Mouse (Mus musculus): ENCODE data around the gene Trabd2b. TPM values are rescaled to one million over a fixed set of nuclear protein-coding genes. Genes with fewer than 3 reads are reported as not detected.

The Trabd2b gene
- total and polyA plus RNA-seq, 2 experiments from 2014 or later: 4.5 to 10.5 TPM

DNA sequence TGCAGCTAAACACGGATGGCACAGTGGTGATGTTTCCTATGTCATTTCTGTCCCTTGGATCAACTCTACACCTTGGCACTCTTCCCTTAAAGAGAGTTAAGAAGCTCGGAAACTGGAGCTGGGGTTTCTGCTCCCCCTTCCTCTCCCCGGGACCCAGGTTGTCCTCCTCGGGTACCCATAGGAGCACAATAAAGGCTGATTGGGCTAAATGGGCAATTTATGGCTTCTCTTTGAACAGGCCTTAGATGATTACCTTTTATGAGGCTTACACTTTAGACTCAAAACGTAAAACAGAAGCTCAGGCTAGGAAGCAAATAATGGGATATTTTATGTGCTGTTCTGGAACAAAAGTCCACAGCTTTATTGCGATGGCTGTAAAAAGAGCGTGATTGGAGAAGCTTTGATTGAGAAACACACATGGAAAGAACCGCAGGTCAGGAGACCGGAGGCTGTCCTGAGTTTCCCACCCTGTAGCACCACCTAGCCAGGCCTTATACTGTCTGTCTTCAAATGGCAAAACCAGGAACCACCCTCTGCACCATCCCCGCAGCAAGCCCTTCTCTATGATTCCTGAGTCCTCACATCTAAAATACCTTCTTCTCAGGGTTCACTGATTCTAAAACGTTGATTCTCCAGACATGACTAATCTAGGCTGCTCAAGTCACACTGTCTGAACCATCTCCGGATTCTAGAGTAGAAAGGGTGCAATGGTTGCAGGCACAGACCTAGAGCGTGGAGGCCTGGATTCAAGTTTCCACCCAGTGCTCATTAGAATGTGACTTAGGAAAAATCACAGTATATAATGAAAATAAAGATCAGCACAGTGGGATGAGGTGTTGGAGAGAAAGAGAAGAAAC is 240.5 kb downstream of the Trabd2b start:
- no peak for TF ChIP-seq CTCF (IDR thresholded peaks at IDR 0.05; ENCODE audit: low read depth)
- TF ChIP-seq EP300 (IDR thresholded peaks at IDR 0.05; ENCODE audit: low read depth): no peak

GRCm38 (mm10) chr4:114647689-114648088 is 241.2 kb downstream of the Trabd2b start:
- Histone ChIP-seq H3K36me3 (replicated peaks; ENCODE audit: control insufficient read depth, insufficient read depth, low read length) (no peaks in the 10 kb centered on the region), H3K4me2 (ENCODE audit: low read depth, low read length) (no peak overlapping the region), H3K9ac (replicated peaks; ENCODE audit: low read depth, low read length) (no peak overlapping the region), H3K4me1 (ENCODE audit: control insufficient read depth, insufficient read depth) (no peaks in the 10 kb centered on the region), H3K27ac (ENCODE audit: low read depth) (no peak overlapping the region), H3K9me3 (replicated peaks; ENCODE audit: control insufficient read depth, low read length) (no peaks in the 10 kb centered on the region), H3K27me3 (ENCODE audit: control insufficient read depth, insufficient read depth, low read length) (peaks cover 39% of the 10 kb centered on the region), H3K4me3 (ENCODE audit: low read depth, low read length) (no peak overlapping the region)
- TF ChIP-seq EP300 (IDR thresholded peaks at IDR 0.05; ENCODE audit: low read depth) (no peak), CTCF (IDR thresholded peaks at IDR 0.05; ENCODE audit: low read depth) (peak; percentile 88)
- DNase-seq (ENCODE audit: low spot score): no peak
- WGBS: 7% methylated on average over 4 of the region's 4 CpGs
- no peak; the same call in 1 of the 2 replicates for ATAC-seq (ENCODE audit: insufficient read depth, low read depth)

More for the DNA sequence above, 240.5 kb downstream of the Trabd2b start:
- H3K27me3 ChIP-seq (ENCODE audit: control insufficient read depth, insufficient read depth, low read length): peaks cover 46% of the 10 kb centered on the region
- H3K9me3 ChIP-seq (replicated peaks; ENCODE audit: control insufficient read depth, low read length): no peaks in the 10 kb centered on the region
- 65% methylated on average over 13 of the region's 13 CpGs for WGBS
- no peaks in the 10 kb centered on the region for H3K36me3 ChIP-seq (replicated peaks; ENCODE audit: control insufficient read depth, insufficient read depth, low read length)
- no peak overlapping the region for H3K27ac ChIP-seq (ENCODE audit: low read depth)
- no peak overlapping the region for H3K4me3 ChIP-seq (ENCODE audit: low read depth, low read length)
- no peaks in the 10 kb centered on the region for H3K4me1 ChIP-seq (ENCODE audit: control insufficient read depth, insufficient read depth)
- DNase-seq (ENCODE audit: low spot score) (no peak), ATAC-seq (ENCODE audit: insufficient read depth, low read depth) (no peak)
- no peak overlapping the region for H3K4me2 ChIP-seq (ENCODE audit: low read depth, low read length)
- no peak overlapping the region for H3K9ac ChIP-seq (replicated peaks; ENCODE audit: low read depth, low read length)

GRCm38 (mm10) chr4:114648532-114649074 is 242.1 kb downstream of the Trabd2b start:
- Histone ChIP-seq H3K9ac (replicated peaks; ENCODE audit: low read depth, low read length) (no peak overlapping the region), H3K4me2 (ENCODE audit: low read depth, low read length) (no peak overlapping the region), H3K4me3 (ENCODE audit: low read depth, low read length) (no peak overlapping the region), H3K27ac (ENCODE audit: low read depth) (no peak overlapping the region), H3K27me3 (ENCODE audit: control insufficient read depth, insufficient read depth, low read length) (peaks cover 39% of the 10 kb centered on the region), H3K36me3 (replicated peaks; ENCODE audit: control insufficient read depth, insufficient read depth, low read length) (no peaks in the 10 kb centered on the region), H3K4me1 (ENCODE audit: control insufficient read depth, insufficient read depth) (no peaks in the 10 kb centered on the region), H3K9me3 (replicated peaks; ENCODE audit: control insufficient read depth, low read length) (no peaks in the 10 kb centered on the region)
- WGBS: 34% methylated on average over 28 of the region's 28 CpGs
- DNase-seq (ENCODE audit: low spot score) (no peak), ATAC-seq (ENCODE audit: insufficient read depth, low read depth) (no peak)
- TF ChIP-seq EP300 (IDR thresholded peaks at IDR 0.05; ENCODE audit: low read depth) (no peak), CTCF (IDR thresholded peaks at IDR 0.05; ENCODE audit: low read depth) (no peak)

DNA sequence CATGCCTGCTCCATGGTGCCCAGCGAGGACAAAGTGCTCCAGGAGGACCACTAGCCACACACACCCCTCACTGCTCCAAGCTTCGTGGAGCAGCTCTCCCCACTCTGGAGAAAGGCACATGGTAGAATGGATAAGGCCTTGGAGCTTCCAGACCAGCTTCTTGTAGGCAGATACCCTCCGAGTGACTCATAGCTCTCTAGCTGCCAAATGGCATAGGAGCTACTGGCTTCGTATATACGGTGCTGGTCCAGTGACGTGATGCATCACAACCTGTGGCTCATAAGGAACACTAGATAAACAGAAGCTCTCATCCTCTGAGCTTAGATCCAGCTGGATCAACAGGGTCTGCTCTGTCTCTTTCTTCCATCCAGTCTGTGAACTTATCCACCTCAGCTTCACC is 244.0 kb downstream of the Trabd2b start:
- DNase-seq (ENCODE audit: low spot score): no peak
- Histone ChIP-seq H3K4me2 (ENCODE audit: low read depth, low read length) (no peak overlapping the region), H3K9me3 (replicated peaks; ENCODE audit: control insufficient read depth, low read length) (no peaks in the 10 kb centered on the region), H3K36me3 (replicated peaks; ENCODE audit: control insufficient read depth, insufficient read depth, low read length) (no peaks in the 10 kb centered on the region), H3K27me3 (ENCODE audit: control insufficient read depth, insufficient read depth, low read length) (peaks cover 39% of the 10 kb centered on the region), H3K4me1 (ENCODE audit: control insufficient read depth, insufficient read depth) (no peaks in the 10 kb centered on the region), H3K9ac (replicated peaks; ENCODE audit: low read depth, low read length) (no peak overlapping the region), H3K4me3 (ENCODE audit: low read depth, low read length) (no peak overlapping the region), H3K27ac (ENCODE audit: low read depth) (no peak overlapping the region)
- 67% methylated on average over 6 of the region's 6 CpGs for WGBS
- no peak for ATAC-seq (ENCODE audit: insufficient read depth, low read depth)
- TF ChIP-seq EP300 (IDR thresholded peaks at IDR 0.05; ENCODE audit: low read depth): no peak
- no peak for TF ChIP-seq CTCF (IDR thresholded peaks at IDR 0.05; ENCODE audit: low read depth)

- Histone ChIP-seq H3K4me3 (ENCODE audit: low read depth, low read length) (no peak overlapping the region), H3K9me3 (replicated peaks; ENCODE audit: control insufficient read depth, low read length) (no peaks in the 10 kb centered on the region), H3K27ac (ENCODE audit: low read depth) (no peak overlapping the region), H3K4me1 (ENCODE audit: control insufficient read depth, insufficient read depth) (no peaks in the 10 kb centered on the region), H3K4me2 (ENCODE audit: low read depth, low read length) (no peak overlapping the region), H3K36me3 (replicated peaks; ENCODE audit: control insufficient read depth, insufficient read depth, low read length) (no peaks in the 10 kb centered on the region), H3K9ac (replicated peaks; ENCODE audit: low read depth, low read length) (no peak overlapping the region), H3K27me3 (ENCODE audit: control insufficient read depth, insufficient read depth, low read length) (peaks cover 39% of the 10 kb centered on the region)
- WGBS: 54% methylated on average over 3 of the region's 3 CpGs
- no peak for ATAC-seq (ENCODE audit: insufficient read depth, low read depth)
- no peak for TF ChIP-seq CTCF (IDR thresholded peaks at IDR 0.05; ENCODE audit: low read depth)
- no peak for TF ChIP-seq EP300 (IDR thresholded peaks at IDR 0.05; ENCODE audit: low read depth)
- DNase-seq (ENCODE audit: low spot score): no peak
These were observed 244.5 kb downstream of the Trabd2b start for GRCm38 (mm10) chr4:114651007-114651406.

Data from heart, postnatal 0 days (tissue).